Mouse (Mus musculus) embryonic facial prominence, embryonic 13.5 days (tissue): ENCODE measurements around the gene Fntb. TPM values are rescaled to one million over a fixed set of nuclear protein-coding genes. Genes with fewer than 3 reads are reported as not detected.

Experiments
- polyA plus RNA-seq: library from polyadenylated mRNA; unstranded; fragments of >200 nt; fragmentation: Nextera tagmentation; extraction: Ambion mirVana; gene quantifications from 2 replicates; pipeline ENCODE4 v1.2.1, GENCODE M21; 2015

Gene Fntb
- polyA plus RNA-seq, 1 experiment from 2014 or later, result 41.8 TPM

Other genes starting within 250 kb of the Fntb start
- 5.7 and 6.5 TPM in 2 replicates for gene Plekhg3, start 234.7 kb upstream of the Fntb start, polyA plus RNA-seq
- gene Sptb, start 55.0 kb upstream of the Fntb start, polyA plus RNA-seq, result 0.35 and 1.2 TPM in 2 replicates
- gene Churc1, start 51 bp upstream of the Fntb start, polyA plus RNA-seq, result 90.1 and 96.4 TPM in 2 replicates
- gene Gpx2, start 30.0 kb downstream of the Fntb start, polyA plus RNA-seq, result 0.97 and 2.5 TPM in 2 replicates
- 27.1 and 32.2 TPM in 2 replicates for gene Rab15, start 57.3 kb downstream of the Fntb start, polyA plus RNA-seq
- 15.3 and 16.3 TPM in 2 replicates for gene Max, start 196.6 kb downstream of the Fntb start, polyA plus RNA-seq